Mouse (Mus musculus) ES-Bruce4 (cell line): ENCODE data around the gene Olfr970.

Source experiments
- CTCF ChIP-seq: IDR thresholded peaks from one replicate; pipeline ENCODE4 v1.8.1; 2011; ENCODE audit warnings: low read depth, low read length
- EP300 ChIP-seq: IDR thresholded peaks from 2 replicates; pipeline ENCODE4 v1.6.1; 2011; ENCODE audit warnings: low read depth, low read length; ENCODE audit not compliant: insufficient read depth
- POLR2A ChIP-seq: IDR thresholded peaks from one replicate; pipeline ENCODE4 v1.8.1; 2011; ENCODE audit warnings: low read length; ENCODE audit not compliant: insufficient read depth

DNA sequence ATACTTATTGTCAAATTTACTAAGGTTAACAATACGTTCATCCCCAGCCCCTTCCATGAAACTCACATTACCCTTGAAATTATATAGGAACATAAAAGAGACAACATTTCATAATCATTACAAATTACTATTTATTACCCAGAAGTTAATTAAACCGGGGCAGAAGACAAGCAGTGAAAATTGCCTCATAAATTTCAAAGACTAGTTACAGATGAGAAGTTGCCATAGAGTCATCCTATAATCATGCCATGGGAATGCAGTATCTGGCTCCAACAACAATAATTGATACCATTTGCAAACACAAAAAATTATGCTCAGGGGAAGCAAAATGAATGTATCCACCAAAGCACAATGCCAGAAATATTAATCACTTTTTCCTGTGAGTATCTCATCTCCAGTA, 18.1 kb upstream of the Olfr970 start, which contains the start of gene Olfr969:
- TF ChIP-seq CTCF, result no peak
- no peak for TF ChIP-seq EP300
- no peak for TF ChIP-seq POLR2A
